Mouse (Mus musculus): ENCODE results near the gene Tyw1.

DNA sequence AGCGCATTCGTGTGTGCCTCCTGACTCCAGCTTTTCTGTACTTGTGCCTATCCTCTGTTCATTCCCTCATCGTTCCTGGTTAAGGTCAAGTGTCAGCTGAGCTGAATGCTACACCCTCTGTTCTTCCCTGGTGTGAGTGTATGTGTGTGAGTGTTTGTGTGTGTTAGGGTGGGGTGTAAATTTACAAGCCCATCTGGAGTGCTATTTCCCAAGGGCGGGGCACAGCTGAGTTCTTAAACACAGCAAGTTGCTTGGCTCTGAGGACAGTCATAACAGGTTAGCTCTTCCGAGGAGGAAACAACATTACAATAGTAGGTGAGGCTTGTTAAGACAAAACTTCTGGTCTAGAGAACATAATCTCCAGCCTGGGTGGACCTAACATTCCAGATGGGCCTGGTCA, 37.1 kb upstream of the Tyw1 start:
- TF ChIP-seq POLR2A (IDR thresholded peaks at IDR 0.05; ENCODE audit: low read depth, low read length) = no peak
- no peak for TF ChIP-seq CTCF (IDR thresholded peaks at IDR 0.05; ENCODE audit: borderline replicate concordance, insufficient read depth, low read length)

Data from embryonic fibroblast, embryonic 13.5 days (primary cell).